In genomic region chr6:140768180-140768579, GRCm38 (mm10) we compare ENCODE assay signal across 22 mouse cellular contexts. TPM values are rescaled to one million over a fixed set of nuclear protein-coding genes. Genes with fewer than 3 reads are reported as not detected.
A peak's percentile ranks its signal among the peaks of the same experiment; 100 is the strongest.
DNase-seq lines count a peak whose midpoint lies in the region; ATAC-seq and TF ChIP-seq lines count a peak whose summit lies in the region.
"Had no signal": no experiment of that assay in that cellular context is flagged by ENCODE, and none has a peak within 500 bp of the region (broad histone marks: within the 10 kb centered on the region; RNA-seq: fewer than 3 reads in every experiment).

No protein-coding gene starts in this region.

- peak; percentile 12 for DNase-seq in heart, postnatal 4 days
- peak; percentile 38 for DNase-seq in lung, postnatal 10 days
- no peak for DNase-seq in lung, adult 2 months
- DNase-seq in thymus, postnatal 4 days: peak; percentile 19
- no peak for DNase-seq in thymus, postnatal 14 days
- DNase-seq in c-Kit-positive CD71-positive TER-119-positive erythroid progenitor cells, embryonic 14.5 days (ENCODE audit: low spot score): no peak
- DNase-seq: cerebellum, adult 11-12 months; heart, adult 11 months; heart, postnatal 10 days; kidney, adult 18-20 months; liver had no signal

- no peaks in the 10 kb centered on the region for H3K36me3 ChIP-seq in heart, embryonic 11.5 days (ENCODE audit: control insufficient read depth, insufficient read depth, low read length)

- H3K4me3 ChIP-seq in heart, embryonic 11.5 days (ENCODE audit: low read depth, low read length): no peak overlapping the region
- no peak overlapping the region for H3K4me3 ChIP-seq in lung, adult 2 months (replicated peaks; ENCODE audit: extremely low read depth, low read depth, low read length)

- no peak overlapping the region for H3K4me2 ChIP-seq in heart, embryonic 11.5 days

- WGBS in heart, embryonic 11.5 days (ENCODE audit: insufficient replicate concordance): 78% methylated on average over 8 of the region's 8 CpGs
- 62% methylated on average over 8 of the region's 8 CpGs for WGBS in lung, adult 2 months

- no peak for ATAC-seq in heart, embryonic 11.5 days (replicated peaks; ENCODE audit: insufficient number of reproducible peaks, low FRiP score, low TSS enrichment)
- ATAC-seq in megakaryocyte, adult 5-6 weeks (ENCODE audit: poor library complexity, severe bottlenecking): no peak

- H3K9me3 ChIP-seq in heart, embryonic 11.5 days (replicated peaks; ENCODE audit: control insufficient read depth, low read length): no peaks in the 10 kb centered on the region

- TF ChIP-seq CTCF in lung, adult 2 months (IDR thresholded peaks at IDR 0.05; ENCODE audit: insufficient read depth, low read length): no peak

- H3K27me3 ChIP-seq in heart, embryonic 11.5 days (ENCODE audit: control insufficient read depth, insufficient read depth, low read length): no peaks in the 10 kb centered on the region

- no peak overlapping the region for H3K27ac ChIP-seq in heart, embryonic 11.5 days (ENCODE audit: low read depth, low read length)

- no peak overlapping the region for H3K9ac ChIP-seq in heart, embryonic 11.5 days (ENCODE audit: low read depth, low read length)

- no peaks in the 10 kb centered on the region for H3K4me1 ChIP-seq in heart, embryonic 11.5 days (ENCODE audit: control insufficient read depth, insufficient read depth, low read length)
- H3K4me1 ChIP-seq in lung, adult 2 months (ENCODE audit: control insufficient read depth, insufficient read depth, low read length): peaks cover 2% of the 10 kb centered on the region; the same call in 1 of the 2 replicates

- TF ChIP-seq POLR2A in lung, adult 2 months (IDR thresholded peaks at IDR 0.05; ENCODE audit: borderline replicate concordance, extremely low read depth, low read depth, low read length): no peak

RNA-seq across cellular contexts. Expression of gene Gm11077, which starts 39.1 kb away (rescaled TPM):
- not detected for total RNA-seq in heart, postnatal 4 days (2021)
- polyA plus RNA-seq in heart, embryonic 11.5 days (2014; fragmentation: Nextera tagmentation; extraction: Ambion mirVana): not detected in 2 replicates
- not detected in 2 replicates for polyA plus RNA-seq in lung, adult 2 months (2012; rRNA removed)
- total RNA-seq in megakaryocyte, adult 5-6 weeks (2015): not detected in 2 replicates
- total RNA-seq in megakaryocyte, adult 5-6 weeks (2017): not detected in 2 replicates
- total RNA-seq: adrenal gland, postnatal 4 days; heart, postnatal 10 days; layer of hippocampus, adult 18-20 months had no signal
- polyA plus RNA-seq: C2C12; cortical plate, adult 2 months; embryonic facial prominence, embryonic 14.5 days; forebrain, embryonic 11.5 days; lung, embryonic 16.5 days; midbrain, embryonic 16.5 days; stomach, embryonic 14.5 days had no signal

Comparison
In these comparisons a context has a peak if more than half of its experiments do, and no peak if none do; other contexts are left out.
1. DNase-seq: peak in heart, postnatal 4 days (single experiment), lung, postnatal 10 days (single experiment) and thymus, postnatal 4 days (single experiment); none in lung, adult 2 months (single experiment), thymus, postnatal 14 days (single experiment) and c-Kit-positive CD71-positive TER-119-positive erythroid progenitor cells, embryonic 14.5 days (single experiment).